Mouse (Mus musculus): Measurements from ENCODE around the gene Erich6. TPM values are rescaled to one million over a fixed set of nuclear protein-coding genes. Genes with fewer than 3 reads are reported as not detected.

Gene Erich6
- polyA plus RNA-seq, 1 experiment from 2014 or later, result 0.11 TPM

GRCm38 (mm10) chr3:58655362-58656130, 18.5 kb upstream of the Erich6 start:
- H3K4me2 ChIP-seq (ENCODE audit: low read length), result no peak overlapping the region
- H3K36me3 ChIP-seq (ENCODE audit: control insufficient read depth, insufficient read depth, low read length), result no peaks in the 10 kb centered on the region
- DNase-seq (ENCODE audit: low spot score) (peak; percentile 83), ATAC-seq (replicated peaks; ENCODE audit: low FRiP score, low TSS enrichment, low read depth) (peak; percentile 50)
- no peak overlapping the region for H3K27ac ChIP-seq (ENCODE audit: low read depth)
- no peaks in the 10 kb centered on the region for H3K9me3 ChIP-seq (ENCODE audit: control insufficient read depth, low read length)
- H3K4me3 ChIP-seq (ENCODE audit: low read depth, low read length), result no peak overlapping the region
- no peaks in the 10 kb centered on the region for H3K4me1 ChIP-seq (replicated peaks; ENCODE audit: control insufficient read depth, insufficient read depth, low read length)
- 56% methylated on average over 17 of the region's 17 CpGs for WGBS
- H3K9ac ChIP-seq (ENCODE audit: low read length), result no peak overlapping the region
- no peaks in the 10 kb centered on the region for H3K27me3 ChIP-seq (replicated peaks; ENCODE audit: control insufficient read depth, insufficient read depth, low read length)

- DNase-seq (ENCODE audit: low spot score), result no peak
- Histone ChIP-seq H3K4me3 (ENCODE audit: low read depth, low read length) (no peak overlapping the region), H3K4me2 (ENCODE audit: low read length) (no peak overlapping the region), H3K36me3 (ENCODE audit: control insufficient read depth, insufficient read depth, low read length) (no peaks in the 10 kb centered on the region), H3K27me3 (replicated peaks; ENCODE audit: control insufficient read depth, insufficient read depth, low read length) (no peaks in the 10 kb centered on the region), H3K9ac (ENCODE audit: low read length) (no peak overlapping the region), H3K27ac (ENCODE audit: low read depth) (no peak overlapping the region), H3K9me3 (ENCODE audit: control insufficient read depth, low read length) (no peaks in the 10 kb centered on the region), H3K4me1 (replicated peaks; ENCODE audit: control insufficient read depth, insufficient read depth, low read length) (no peaks in the 10 kb centered on the region)
- WGBS, result 68% methylated on average over 5 of the region's 5 CpGs
- no peak for ATAC-seq (replicated peaks; ENCODE audit: low FRiP score, low TSS enrichment, low read depth)
Observed at GRCm38 (mm10) chr3:58653907-58654306, 16.9 kb upstream of the Erich6 start.

- WGBS, result 61% methylated on average over 4 of the region's 4 CpGs
- H3K27ac ChIP-seq (ENCODE audit: low read depth), result no peak overlapping the region
- H3K4me1 ChIP-seq (replicated peaks; ENCODE audit: control insufficient read depth, insufficient read depth, low read length), result no peaks in the 10 kb centered on the region
- H3K9me3 ChIP-seq (ENCODE audit: control insufficient read depth, low read length), result no peaks in the 10 kb centered on the region
- H3K27me3 ChIP-seq (replicated peaks; ENCODE audit: control insufficient read depth, insufficient read depth, low read length), result no peaks in the 10 kb centered on the region
- no peaks in the 10 kb centered on the region for H3K36me3 ChIP-seq (ENCODE audit: control insufficient read depth, insufficient read depth, low read length)
- no peak overlapping the region for H3K4me3 ChIP-seq (ENCODE audit: low read depth, low read length)
- ATAC-seq (replicated peaks; ENCODE audit: low FRiP score, low TSS enrichment, low read depth) (no peak), DNase-seq (ENCODE audit: low spot score) (no peak)
- H3K9ac ChIP-seq (ENCODE audit: low read length), result no peak overlapping the region
- no peak overlapping the region for H3K4me2 ChIP-seq (ENCODE audit: low read length)
Observed at GRCm38 (mm10) chr3:58650328-58650727, 13.3 kb upstream of the Erich6 start.

GRCm38 (mm10) chr3:58647179-58647578, 10.2 kb upstream of the Erich6 start:
- H3K4me2 ChIP-seq (ENCODE audit: low read length), result no peak overlapping the region
- H3K4me1 ChIP-seq (replicated peaks; ENCODE audit: control insufficient read depth, insufficient read depth, low read length), result no peaks in the 10 kb centered on the region
- H3K27me3 ChIP-seq (replicated peaks; ENCODE audit: control insufficient read depth, insufficient read depth, low read length), result no peaks in the 10 kb centered on the region
- H3K27ac ChIP-seq (ENCODE audit: low read depth), result no peak overlapping the region
- H3K9me3 ChIP-seq (ENCODE audit: control insufficient read depth, low read length), result no peaks in the 10 kb centered on the region
- 71% methylated on average over 2 of the region's 2 CpGs for WGBS
- H3K4me3 ChIP-seq (ENCODE audit: low read depth, low read length), result no peak overlapping the region
- no peak overlapping the region for H3K9ac ChIP-seq (ENCODE audit: low read length)
- DNase-seq (ENCODE audit: low spot score), result no peak
- H3K36me3 ChIP-seq (ENCODE audit: control insufficient read depth, insufficient read depth, low read length), result no peaks in the 10 kb centered on the region
- no peak for ATAC-seq (replicated peaks; ENCODE audit: low FRiP score, low TSS enrichment, low read depth)

DNA sequence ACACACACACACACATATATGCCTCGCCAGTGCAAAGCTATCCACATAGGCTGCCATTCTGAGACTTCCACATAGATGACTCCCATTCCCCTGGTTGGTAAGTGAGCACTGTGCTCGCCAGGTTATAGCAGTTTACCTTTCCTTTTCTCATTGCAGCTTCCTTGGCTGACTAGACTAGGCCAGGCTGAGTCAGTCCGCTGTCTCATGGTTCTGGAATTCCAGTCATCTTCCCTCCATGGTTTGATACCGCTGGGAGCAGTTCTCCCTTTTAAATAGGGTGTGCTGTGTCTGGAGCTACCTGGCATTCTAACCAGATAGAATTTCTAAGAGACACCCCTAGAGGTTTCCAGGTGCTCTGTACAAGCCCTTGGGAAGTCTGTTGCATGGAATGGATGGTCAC, 9.2 kb upstream of the Erich6 start:
- Histone ChIP-seq H3K4me1 (replicated peaks; ENCODE audit: control insufficient read depth, insufficient read depth, low read length) (no peaks in the 10 kb centered on the region), H3K27me3 (replicated peaks; ENCODE audit: control insufficient read depth, insufficient read depth, low read length) (no peaks in the 10 kb centered on the region), H3K9me3 (ENCODE audit: control insufficient read depth, low read length) (no peaks in the 10 kb centered on the region), H3K4me3 (ENCODE audit: low read depth, low read length) (no peak overlapping the region), H3K36me3 (ENCODE audit: control insufficient read depth, insufficient read depth, low read length) (no peaks in the 10 kb centered on the region), H3K9ac (ENCODE audit: low read length) (no peak overlapping the region), H3K27ac (ENCODE audit: low read depth) (no peak overlapping the region), H3K4me2 (ENCODE audit: low read length) (no peak overlapping the region)
- ATAC-seq (replicated peaks; ENCODE audit: low FRiP score, low TSS enrichment, low read depth) (no peak), DNase-seq (ENCODE audit: low spot score) (no peak)
- WGBS, result 84% methylated on average over 4 of the region's 4 CpGs

DNA sequence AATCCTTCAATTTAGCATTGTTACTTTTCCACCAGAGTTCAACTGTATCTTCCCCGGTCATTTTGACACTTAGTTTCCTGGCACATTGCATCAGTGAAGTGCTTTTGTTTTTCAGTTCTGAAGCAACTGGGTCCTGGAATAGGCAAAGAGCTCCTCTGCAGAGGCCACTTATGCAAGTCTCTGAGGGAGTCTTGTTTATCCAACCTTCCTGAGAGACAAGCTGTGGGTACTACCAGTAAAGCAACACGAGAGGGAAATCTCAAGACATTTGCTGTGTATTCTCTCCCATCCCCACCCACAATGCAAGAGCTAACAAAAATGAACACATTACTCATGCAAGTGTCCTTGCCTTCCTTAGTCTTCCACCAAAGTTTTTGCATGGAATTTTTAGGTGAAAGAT, 5.3 kb downstream of the Erich6 start:
- Histone ChIP-seq H3K27ac (ENCODE audit: low read depth) (no peak overlapping the region), H3K9ac (ENCODE audit: low read length) (no peak overlapping the region), H3K4me1 (replicated peaks; ENCODE audit: control insufficient read depth, insufficient read depth, low read length) (no peaks in the 10 kb centered on the region), H3K9me3 (ENCODE audit: control insufficient read depth, low read length) (no peaks in the 10 kb centered on the region), H3K36me3 (ENCODE audit: control insufficient read depth, insufficient read depth, low read length) (no peaks in the 10 kb centered on the region), H3K4me2 (ENCODE audit: low read length) (no peak overlapping the region), H3K27me3 (replicated peaks; ENCODE audit: control insufficient read depth, insufficient read depth, low read length) (no peaks in the 10 kb centered on the region), H3K4me3 (ENCODE audit: low read depth, low read length) (no peak overlapping the region)
- WGBS, result 76% methylated on average over 2 of the region's 2 CpGs
- ATAC-seq (replicated peaks; ENCODE audit: low FRiP score, low TSS enrichment, low read depth), result no peak
- no peak for DNase-seq (ENCODE audit: low spot score)

- no peaks in the 10 kb centered on the region for H3K4me1 ChIP-seq (replicated peaks; ENCODE audit: control insufficient read depth, insufficient read depth, low read length)
- no peak overlapping the region for H3K9ac ChIP-seq (ENCODE audit: low read length)
- no peaks in the 10 kb centered on the region for H3K36me3 ChIP-seq (ENCODE audit: control insufficient read depth, insufficient read depth, low read length)
- no peaks in the 10 kb centered on the region for H3K9me3 ChIP-seq (ENCODE audit: control insufficient read depth, low read length)
- no peaks in the 10 kb centered on the region for H3K27me3 ChIP-seq (replicated peaks; ENCODE audit: control insufficient read depth, insufficient read depth, low read length)
- H3K4me3 ChIP-seq (ENCODE audit: low read depth, low read length), result no peak overlapping the region
- no peak overlapping the region for H3K4me2 ChIP-seq (ENCODE audit: low read length)
- no peak overlapping the region for H3K27ac ChIP-seq (ENCODE audit: low read depth)
- ATAC-seq (replicated peaks; ENCODE audit: low FRiP score, low TSS enrichment, low read depth) (no peak), DNase-seq (ENCODE audit: low spot score) (no peak)
- 87% methylated on average over 4 of the region's 4 CpGs for WGBS
Observed at GRCm38 (mm10) chr3:58624981-58625380, 12.0 kb downstream of the Erich6 start.

DNA sequence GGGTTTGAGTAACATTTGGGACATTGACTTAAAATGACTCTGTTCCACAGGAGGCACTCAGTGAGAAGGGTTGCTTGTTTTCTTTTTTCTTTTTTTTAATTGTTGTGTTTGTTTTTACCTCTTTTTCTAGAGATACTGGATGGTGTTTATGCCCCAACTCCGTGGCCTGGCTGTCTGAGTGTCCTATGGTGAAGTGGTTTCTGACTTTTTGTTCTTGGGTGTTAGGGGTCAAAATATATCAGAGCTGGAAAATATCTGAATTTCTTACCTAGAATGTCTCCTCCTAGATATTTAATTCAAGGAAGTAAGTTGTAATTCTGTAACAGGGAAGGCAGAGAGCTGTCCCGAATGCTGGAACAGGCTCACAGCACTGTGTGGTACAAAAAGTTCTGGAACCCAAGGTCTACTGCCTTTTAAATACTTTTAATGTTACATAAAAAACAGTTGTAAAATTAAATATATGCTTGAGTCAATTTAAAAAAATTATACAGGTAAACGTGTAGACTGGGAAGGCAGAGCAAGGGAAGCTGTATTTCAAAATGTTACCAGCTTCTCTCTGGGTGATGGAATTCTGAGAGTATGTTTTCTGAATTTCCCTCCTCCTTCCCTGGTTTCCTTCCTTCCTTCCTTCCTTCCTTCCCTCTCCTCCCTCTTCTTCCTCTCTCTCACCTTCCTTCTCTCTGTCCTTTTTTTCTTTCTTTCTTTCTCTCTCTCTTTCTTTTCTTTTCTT, 14.2 kb downstream of the Erich6 start:
- no peaks in the 10 kb centered on the region for H3K4me1 ChIP-seq (replicated peaks; ENCODE audit: control insufficient read depth, insufficient read depth, low read length)
- WGBS, result 79% methylated on average over 3 of the region's 3 CpGs
- ATAC-seq (replicated peaks; ENCODE audit: low FRiP score, low TSS enrichment, low read depth), result no peak
- DNase-seq (ENCODE audit: low spot score), result no peak
- H3K4me2 ChIP-seq (ENCODE audit: low read length), result no peak overlapping the region
- no peaks in the 10 kb centered on the region for H3K9me3 ChIP-seq (ENCODE audit: control insufficient read depth, low read length)
- H3K36me3 ChIP-seq (ENCODE audit: control insufficient read depth, insufficient read depth, low read length), result no peaks in the 10 kb centered on the region
- no peak overlapping the region for H3K27ac ChIP-seq (ENCODE audit: low read depth)
- H3K27me3 ChIP-seq (replicated peaks; ENCODE audit: control insufficient read depth, insufficient read depth, low read length), result no peaks in the 10 kb centered on the region
- H3K4me3 ChIP-seq (ENCODE audit: low read depth, low read length), result no peak overlapping the region
- no peak overlapping the region for H3K9ac ChIP-seq (ENCODE audit: low read length)

DNA sequence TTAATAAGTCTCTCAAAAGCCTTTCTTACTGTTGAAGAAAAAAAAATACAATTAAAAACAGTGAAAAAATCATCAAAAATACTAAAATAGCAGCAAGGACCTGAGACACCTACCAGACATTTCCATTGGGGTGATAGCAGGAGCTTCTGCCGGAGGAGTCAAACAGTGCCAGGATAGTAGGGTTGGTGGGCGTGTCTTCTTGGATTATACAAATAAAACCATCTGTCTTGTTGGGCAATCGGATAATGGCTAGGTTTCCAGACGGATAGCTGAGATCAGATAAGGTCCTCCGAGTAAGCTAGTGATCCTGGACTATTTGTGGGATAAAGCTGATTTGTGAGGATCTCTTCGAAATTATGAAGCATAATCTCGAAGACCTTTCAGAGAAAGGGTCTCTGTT, 15.9 kb downstream of the Erich6 start:
- H3K9me3 ChIP-seq (ENCODE audit: control insufficient read depth, low read length), result no peaks in the 10 kb centered on the region
- H3K9ac ChIP-seq (ENCODE audit: low read length), result no peak overlapping the region
- ATAC-seq (replicated peaks; ENCODE audit: low FRiP score, low TSS enrichment, low read depth) (no peak), DNase-seq (ENCODE audit: low spot score) (no peak)
- H3K27ac ChIP-seq (ENCODE audit: low read depth), result no peak overlapping the region
- no peaks in the 10 kb centered on the region for H3K4me1 ChIP-seq (replicated peaks; ENCODE audit: control insufficient read depth, insufficient read depth, low read length)
- H3K4me2 ChIP-seq (ENCODE audit: low read length), result no peak overlapping the region
- no peaks in the 10 kb centered on the region for H3K36me3 ChIP-seq (ENCODE audit: control insufficient read depth, insufficient read depth, low read length)
- no peak overlapping the region for H3K4me3 ChIP-seq (ENCODE audit: low read depth, low read length)
- no peaks in the 10 kb centered on the region for H3K27me3 ChIP-seq (replicated peaks; ENCODE audit: control insufficient read depth, insufficient read depth, low read length)
- WGBS, result 67% methylated on average over 7 of the region's 7 CpGs

All from intestine, embryonic 14.5 days (tissue).